Mouse (Mus musculus) heart, embryonic 16.5 days (tissue): ENCODE measurements around the gene Zfp169. TPM values are rescaled to one million over a fixed set of nuclear protein-coding genes. Genes with fewer than 3 reads are reported as not detected.

Experiments
- ATAC-seq: fragments of 200-750 bp; cut with Nextera tagmentation; replicated peaks from 2 replicates; pipeline ENCODE4 v1.8.0; 2017; ENCODE audit warnings: moderate number of reproducible peaks; ENCODE audit not compliant: insufficient read depth, low FRiP score; ENCODE audit errors: extremely low read depth
- H3K27ac ChIP-seq: fragments of 300-500 bp; sonication (generic); 2 replicates; pipeline ENCODE4 v1.5.1; 2014; ENCODE audit warnings: mild to moderate bottlenecking, low read length, control low read depth, moderate library complexity
- H3K27me3 ChIP-seq: fragments of 300-500 bp; sonication (generic); 2 replicates; pipeline ENCODE4 v1.6.1; 2014; ENCODE audit warnings: low read length, mixed read lengths; ENCODE audit not compliant: control insufficient read depth, insufficient read depth
- H3K36me3 ChIP-seq: fragments of 300-500 bp; sonication (generic); 2 replicates; pipeline ENCODE4 v1.6.1; 2014; ENCODE audit not compliant: control insufficient read depth, insufficient read depth
- H3K4me1 ChIP-seq: fragments of 300-500 bp; sonication (generic); 2 replicates; pipeline ENCODE4 v1.6.1; 2014; ENCODE audit warnings: low read length, mixed read lengths; ENCODE audit not compliant: control insufficient read depth, insufficient read depth
- H3K4me2 ChIP-seq: fragments of 300-500 bp; sonication (generic); 2 replicates; pipeline ENCODE4 v1.6.1; 2014; ENCODE audit warnings: low read depth, mild to moderate bottlenecking, control low read depth, low read length
- H3K4me3 ChIP-seq: fragments of 300-500 bp; sonication (generic); 2 replicates; pipeline ENCODE4 v1.5.1; 2014; ENCODE audit warnings: mild to moderate bottlenecking, control low read depth, low read length
- H3K9ac ChIP-seq: fragments of 300-500 bp; sonication (generic); 2 replicates; pipeline ENCODE4 v1.6.1; 2014; ENCODE audit warnings: low read length, control low read depth
- H3K9me3 ChIP-seq: fragments of 300-500 bp; sonication (generic); replicated peaks from 2 replicates; pipeline ENCODE4 v1.6.1; 2016; ENCODE audit warnings: low read length; ENCODE audit not compliant: control insufficient read depth
- WGBS: fragments of 180-500 bp; shearing (Covaris S2); extraction: QIAGEN DNeasy Blood & Tissue Kit; methylation state at CpG from one replicate; pipeline ENCODE4 v1.1.7; 2014; 5-methylcytosine and 5-hydroxymethylcytosine counted together
- microRNA counts: library from miRNA; unstranded; fragments of <30 nt; microRNA quantifications from one replicate; lab custom pipeline; 2016
- microRNA-seq: library from miRNA; unstranded; fragments of <30 nt; microRNA quantifications from one replicate; pipeline ENCODE4, GENCODE M21; 2017
- polyA plus RNA-seq: library from polyadenylated mRNA; unstranded; fragments of >200 nt; fragmentation: Nextera tagmentation; extraction: Ambion mirVana; gene quantifications from 2 replicates; pipeline ENCODE4 v1.2.1, GENCODE M21; 2015

Zfp169 gene
- polyA plus RNA-seq, 1 experiment from 2014 or later = 2.3 TPM

- no peak overlapping the region for H3K9ac ChIP-seq
- no peaks in the 10 kb centered on the region for H3K36me3 ChIP-seq
- H3K4me2 ChIP-seq = no peak overlapping the region
- no peaks in the 10 kb centered on the region for H3K27me3 ChIP-seq
- ATAC-seq = no peak
- WGBS = 79% methylated on average over 5 of the region's 5 CpGs
- H3K9me3 ChIP-seq = no peaks in the 10 kb centered on the region
- H3K4me1 ChIP-seq = no peaks in the 10 kb centered on the region
- no peak overlapping the region for H3K4me3 ChIP-seq
- H3K27ac ChIP-seq = no peak overlapping the region
These were observed 74.9 kb downstream of the Zfp169 start for GRCm38 (mm10) chr13:48438321-48438720.

MicroRNAs encoded within 50 kb of the gene (microRNA counts, 519-probe panel; counts per million panel counts)
- microRNA mmu-let-7a (lab: Ali Mortazavi, UCI) (4,512 counts per million, percentile 99 among the panel's probes with 10 or more counts), microRNA mmu-let-7d (lab: Ali Mortazavi, UCI) (4,665 counts per million, percentile 99 among the panel's probes with 10 or more counts), microRNA mmu-let-7f (lab: Ali Mortazavi, UCI) (4,019 counts per million, percentile 94 among the panel's probes with 10 or more counts)

Small RNA genes lying within 50 kb of the gene (microRNA-seq; reads per million reads assigned to microRNA genes)
- gene Gm24111 = not detected
- gene Mirlet7a-1 = 179 reads per million, percentile 60 among the genes with 10 or more reads in this experiment
- gene Mirlet7d = 20,615 reads per million, percentile 97 among the genes with 10 or more reads in this experiment
- gene Mirlet7f-1 = not detected

Other genes with a start within 250 kb of the Zfp169 start
- 0.46 and 0.74 TPM in 2 replicates for gene A830005F24Rik, start 119 bp upstream of the Zfp169 start, polyA plus RNA-seq
- gene Ptpdc1, start 112.2 kb upstream of the Zfp169 start, polyA plus RNA-seq = 4.8 and 5.2 TPM in 2 replicates
- gene Barx1, start 149.5 kb upstream of the Zfp169 start, polyA plus RNA-seq = 0.17 and 0.33 TPM in 2 replicates